Mouse (Mus musculus): ENCODE data around the gene Nup214. TPM values are rescaled to one million over a fixed set of nuclear protein-coding genes. Genes with fewer than 3 reads are reported as not detected.

Gene Nup214
- polyA plus RNA-seq, 1 experiment: 42.2 TPM

- Histone ChIP-seq H3K79me2 (ENCODE audit: control insufficient read depth, insufficient read depth) (no peaks in the 10 kb centered on the region), H3K4me3 (ENCODE audit: insufficient read depth, poor library complexity, severe bottlenecking) (no peak overlapping the region), H3K79me3 (ENCODE audit: low read depth) (no peaks in the 10 kb centered on the region), H3ac (ENCODE audit: control insufficient read depth, insufficient read length, low read depth) (no peak overlapping the region), H3K36me3 (ENCODE audit: control insufficient read depth, insufficient read depth) (peaks cover 87% of the 10 kb centered on the region), H3K27me3 (ENCODE audit: control insufficient read depth, insufficient read depth, insufficient read length) (no peaks in the 10 kb centered on the region)
- TF ChIP-seq CTCF (IDR thresholded peaks at IDR 0.05; ENCODE audit: control insufficient read depth, insufficient read depth, insufficient read length) (no peak), MYOG (IDR thresholded peaks at IDR 0.05; ENCODE audit: control insufficient read depth, extremely low read depth, insufficient read length) (no peak), MYOD1 (IDR thresholded peaks at IDR 0.05; ENCODE audit: control insufficient read depth, insufficient read length, low read depth) (no peak), USF1 (IDR thresholded peaks at IDR 0.05; ENCODE audit: low read depth) (no peak), MAX (IDR thresholded peaks at IDR 0.05) (no peak)
Observed at GRCm38 (mm10) chr2:32008311-32008710, 34.1 kb downstream of the Nup214 start.

DNA sequence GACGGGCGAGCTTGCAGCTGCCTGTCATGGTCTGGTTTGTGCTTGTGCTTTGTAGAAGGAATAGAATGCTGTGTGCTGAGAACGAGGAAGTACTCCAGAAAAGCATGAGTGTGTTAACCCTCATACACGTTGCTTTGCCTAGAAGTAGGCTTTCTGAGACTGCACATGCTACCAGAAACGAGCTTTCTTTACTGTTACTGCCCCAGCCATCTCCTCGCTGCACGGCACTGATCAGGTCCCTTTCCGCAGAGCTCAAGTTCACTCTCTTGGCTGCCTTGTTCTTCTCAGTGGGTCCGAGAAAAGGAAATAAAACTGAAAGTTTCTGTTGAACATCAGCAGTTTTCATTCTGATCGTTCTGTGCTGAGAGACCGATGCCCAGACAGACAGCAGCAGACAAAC, 34.5 kb downstream of the Nup214 start:
- H3ac ChIP-seq (ENCODE audit: control insufficient read depth, insufficient read length, low read depth): no peak overlapping the region
- no peaks in the 10 kb centered on the region for H3K79me2 ChIP-seq (ENCODE audit: control insufficient read depth, insufficient read depth)
- no peaks in the 10 kb centered on the region for H3K79me3 ChIP-seq (ENCODE audit: low read depth)
- H3K36me3 ChIP-seq (ENCODE audit: control insufficient read depth, insufficient read depth): peaks cover 87% of the 10 kb centered on the region
- TF ChIP-seq MYOD1 (IDR thresholded peaks at IDR 0.05; ENCODE audit: control insufficient read depth, insufficient read length, low read depth): no peak
- TF ChIP-seq CEBPB (IDR thresholded peaks at IDR 0.05; ENCODE audit: low read depth): no peak
- no peak for TF ChIP-seq USF1 (IDR thresholded peaks at IDR 0.05; ENCODE audit: low read depth)
- no peak for TF ChIP-seq MYOG (IDR thresholded peaks at IDR 0.05; ENCODE audit: control insufficient read depth, extremely low read depth, insufficient read length)
- TF ChIP-seq CTCF (IDR thresholded peaks at IDR 0.05; ENCODE audit: control insufficient read depth, insufficient read depth, insufficient read length): no peak
- no peak for TF ChIP-seq FOSL1 (IDR thresholded peaks at IDR 0.05; ENCODE audit: insufficient read depth, low read length, poor library complexity, severe bottlenecking)
- TF ChIP-seq MAX (IDR thresholded peaks at IDR 0.05): no peak
- no peaks in the 10 kb centered on the region for H3K27me3 ChIP-seq (ENCODE audit: control insufficient read depth, insufficient read depth, insufficient read length)
- H3K4me3 ChIP-seq (ENCODE audit: insufficient read depth, poor library complexity, severe bottlenecking): no peak overlapping the region

DNA sequence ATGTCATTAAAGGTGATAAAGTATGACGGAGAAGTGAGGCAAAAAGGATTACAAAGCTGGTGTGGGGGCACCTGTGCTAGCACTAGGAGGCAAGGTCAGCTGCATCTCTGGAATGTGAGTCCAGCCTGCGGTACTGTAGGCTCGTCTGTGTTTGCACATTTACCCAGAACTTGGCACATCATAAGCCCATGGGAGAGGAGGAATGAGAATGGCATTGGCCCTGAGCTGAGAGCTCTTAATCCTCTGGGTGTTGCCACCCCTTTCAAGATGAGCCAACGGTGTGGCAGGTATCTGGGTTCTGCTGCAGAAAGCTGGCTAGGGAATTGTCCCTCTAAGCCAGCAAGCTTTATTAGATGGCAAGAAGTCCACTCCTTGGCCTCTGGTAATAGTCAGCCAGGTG, 45.5 kb downstream of the Nup214 start:
- Histone ChIP-seq H3K36me3 (ENCODE audit: control insufficient read depth, insufficient read depth) (peaks cover 97% of the 10 kb centered on the region), H3K79me2 (ENCODE audit: control insufficient read depth, insufficient read depth) (no peaks in the 10 kb centered on the region), H3K4me3 (ENCODE audit: insufficient read depth, poor library complexity, severe bottlenecking) (no peak overlapping the region), H3K27me3 (ENCODE audit: control insufficient read depth, insufficient read depth, insufficient read length) (no peaks in the 10 kb centered on the region), H3ac (ENCODE audit: control insufficient read depth, insufficient read length, low read depth) (no peak overlapping the region), H3K79me3 (ENCODE audit: low read depth) (no peaks in the 10 kb centered on the region)
- TF ChIP-seq MYOG (IDR thresholded peaks at IDR 0.05; ENCODE audit: control insufficient read depth, extremely low read depth, insufficient read length) (no peak), MYOD1 (IDR thresholded peaks at IDR 0.05; ENCODE audit: control insufficient read depth, insufficient read length, low read depth) (no peak), USF1 (IDR thresholded peaks at IDR 0.05; ENCODE audit: low read depth) (no peak), CTCF (IDR thresholded peaks at IDR 0.05; ENCODE audit: control insufficient read depth, insufficient read depth, insufficient read length) (no peak), FOSL1 (IDR thresholded peaks at IDR 0.05; ENCODE audit: insufficient read depth, low read length, poor library complexity, severe bottlenecking) (no peak), CEBPB (IDR thresholded peaks at IDR 0.05; ENCODE audit: low read depth) (no peak), MAX (IDR thresholded peaks at IDR 0.05) (no peak)

DNA sequence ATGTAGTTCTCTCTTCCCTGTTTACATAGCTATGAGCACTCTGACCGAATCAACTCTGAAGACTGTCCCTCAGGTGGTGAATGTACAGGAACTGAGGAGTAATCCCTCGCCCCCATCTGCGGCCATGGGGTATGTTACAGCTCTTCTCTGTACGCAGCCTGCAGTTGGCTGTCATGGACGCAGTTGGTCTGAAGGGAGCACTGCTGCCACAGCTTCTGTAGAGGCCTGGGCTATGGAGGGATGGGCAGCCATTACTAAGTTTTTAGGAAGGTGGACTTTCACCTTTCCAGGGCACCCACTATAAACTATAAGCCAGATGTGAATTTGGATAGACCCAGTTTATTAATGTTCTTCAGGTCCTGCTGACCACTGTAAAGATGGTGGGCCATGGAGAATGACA, 46.0 kb downstream of the Nup214 start:
- H3K27me3 ChIP-seq (ENCODE audit: control insufficient read depth, insufficient read depth, insufficient read length): no peaks in the 10 kb centered on the region
- peaks cover 97% of the 10 kb centered on the region for H3K36me3 ChIP-seq (ENCODE audit: control insufficient read depth, insufficient read depth)

GRCm38 (mm10) chr2:32024372-32024771, 50.1 kb downstream of the Nup214 start:
- no peak for TF ChIP-seq MYOD1 (IDR thresholded peaks at IDR 0.05; ENCODE audit: control insufficient read depth, insufficient read length, low read depth)
- no peak for TF ChIP-seq MYOG (IDR thresholded peaks at IDR 0.05; ENCODE audit: control insufficient read depth, extremely low read depth, insufficient read length)
- no peak for TF ChIP-seq MAX (IDR thresholded peaks at IDR 0.05)
- TF ChIP-seq USF1 (IDR thresholded peaks at IDR 0.05; ENCODE audit: low read depth): no peak
- no peak for TF ChIP-seq CTCF (IDR thresholded peaks at IDR 0.05; ENCODE audit: control insufficient read depth, insufficient read depth, insufficient read length)
- no peak for TF ChIP-seq CEBPB (IDR thresholded peaks at IDR 0.05; ENCODE audit: low read depth)
- TF ChIP-seq FOSL1 (IDR thresholded peaks at IDR 0.05; ENCODE audit: insufficient read depth, low read length, poor library complexity, severe bottlenecking): no peak
- Histone ChIP-seq H3K79me2 (ENCODE audit: control insufficient read depth, insufficient read depth) (no peaks in the 10 kb centered on the region), H3K79me3 (ENCODE audit: low read depth) (no peaks in the 10 kb centered on the region), H3ac (ENCODE audit: control insufficient read depth, insufficient read length, low read depth) (no peak overlapping the region), H3K4me3 (ENCODE audit: insufficient read depth, poor library complexity, severe bottlenecking) (no peak overlapping the region), H3K36me3 (ENCODE audit: control insufficient read depth, insufficient read depth) (peaks cover 90% of the 10 kb centered on the region), H3K27me3 (ENCODE audit: control insufficient read depth, insufficient read depth, insufficient read length) (no peaks in the 10 kb centered on the region)

More for the DNA sequence above, 46.0 kb downstream of the Nup214 start:
- no peaks in the 10 kb centered on the region for H3K79me2 ChIP-seq (ENCODE audit: control insufficient read depth, insufficient read depth)
- H3ac ChIP-seq (ENCODE audit: control insufficient read depth, insufficient read length, low read depth): no peak overlapping the region
- H3K4me3 ChIP-seq (ENCODE audit: insufficient read depth, poor library complexity, severe bottlenecking): no peak overlapping the region
- TF ChIP-seq MAX (IDR thresholded peaks at IDR 0.05) (no peak), USF1 (IDR thresholded peaks at IDR 0.05; ENCODE audit: low read depth) (no peak), CEBPB (IDR thresholded peaks at IDR 0.05; ENCODE audit: low read depth) (no peak), CTCF (IDR thresholded peaks at IDR 0.05; ENCODE audit: control insufficient read depth, insufficient read depth, insufficient read length) (no peak), MYOG (IDR thresholded peaks at IDR 0.05; ENCODE audit: control insufficient read depth, extremely low read depth, insufficient read length) (no peak), FOSL1 (IDR thresholded peaks at IDR 0.05; ENCODE audit: insufficient read depth, low read length, poor library complexity, severe bottlenecking) (no peak)
- no peaks in the 10 kb centered on the region for H3K79me3 ChIP-seq (ENCODE audit: low read depth)

DNA sequence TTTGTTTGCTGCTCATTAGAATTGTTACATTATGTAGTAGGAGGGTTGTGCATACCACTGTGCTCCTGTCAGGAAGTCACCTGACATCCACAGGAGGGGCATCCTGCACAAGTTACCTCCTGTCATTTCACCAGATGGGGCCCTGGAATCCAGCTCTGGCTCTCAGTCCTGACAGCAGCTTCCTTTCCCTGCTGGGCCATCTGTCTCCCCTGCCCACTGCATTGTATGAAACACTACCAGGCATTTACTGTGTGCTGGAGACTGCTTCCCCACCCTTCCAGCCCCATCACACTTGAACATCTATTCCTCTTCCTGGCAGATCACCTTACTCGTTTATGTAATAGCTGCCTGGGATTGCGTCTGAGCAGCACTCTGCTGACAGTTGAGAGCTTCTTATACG, 55.4 kb downstream of the Nup214 start:
- Histone ChIP-seq H3K36me3 (ENCODE audit: control insufficient read depth, insufficient read depth) (peaks cover 88% of the 10 kb centered on the region), H3K27me3 (ENCODE audit: control insufficient read depth, insufficient read depth, insufficient read length) (no peaks in the 10 kb centered on the region), H3K79me2 (ENCODE audit: control insufficient read depth, insufficient read depth) (no peaks in the 10 kb centered on the region), H3ac (ENCODE audit: control insufficient read depth, insufficient read length, low read depth) (no peak overlapping the region), H3K79me3 (ENCODE audit: low read depth) (no peaks in the 10 kb centered on the region), H3K4me3 (ENCODE audit: insufficient read depth, poor library complexity, severe bottlenecking) (no peak overlapping the region)
- TF ChIP-seq USF1 (IDR thresholded peaks at IDR 0.05; ENCODE audit: low read depth) (no peak), MYOG (IDR thresholded peaks at IDR 0.05; ENCODE audit: control insufficient read depth, extremely low read depth, insufficient read length) (no peak), CEBPB (IDR thresholded peaks at IDR 0.05; ENCODE audit: low read depth) (no peak), FOSL1 (IDR thresholded peaks at IDR 0.05; ENCODE audit: insufficient read depth, low read length, poor library complexity, severe bottlenecking) (no peak), CTCF (IDR thresholded peaks at IDR 0.05; ENCODE audit: control insufficient read depth, insufficient read depth, insufficient read length) (no peak), MYOD1 (IDR thresholded peaks at IDR 0.05; ENCODE audit: control insufficient read depth, insufficient read length, low read depth) (no peak), MAX (IDR thresholded peaks at IDR 0.05) (no peak)
